Mouse (Mus musculus) B cell, adult 2 months (primary cell): Measurements from ENCODE around the gene Nfyc.

Experiments used
- DNase-seq, 2 experiments: peaks; one replicate each; pipeline ENCODE4 v3.0.0; 2022

Nfyc gene

GRCm38 (mm10) chr4:120825100-120825553 lies 6.2 kb downstream of the Nfyc start:
- peak; percentile 88 to 89 for DNase-seq

GRCm38 (mm10) chr4:120822191-120822911 lies 9.0 kb downstream of the Nfyc start:
- no peak for DNase-seq

- no peak for DNase-seq
These were observed 11.5 kb downstream of the Nfyc start for GRCm38 (mm10) chr4:120819871-120820270.

- DNase-seq: no peak
These were observed 12.1 kb downstream of the Nfyc start for GRCm38 (mm10) chr4:120819296-120819695.

GRCm38 (mm10) chr4:120817951-120818350 lies 13.4 kb downstream of the Nfyc start:
- DNase-seq: no peak

- DNase-seq: no peak
These were observed 14.2 kb downstream of the Nfyc start for GRCm38 (mm10) chr4:120817002-120817774.

- peak; percentile 64 to 69 for DNase-seq
These were observed 15.6 kb downstream of the Nfyc start for GRCm38 (mm10) chr4:120815622-120816334.

- DNase-seq: no peak
These were observed 16.2 kb downstream of the Nfyc start for GRCm38 (mm10) chr4:120815163-120815562.

GRCm38 (mm10) chr4:120814171-120814570 lies 17.2 kb downstream of the Nfyc start:
- DNase-seq: no peak

GRCm38 (mm10) chr4:120813762-120814161 lies 17.6 kb downstream of the Nfyc start:
- DNase-seq: no peak

- no peak for DNase-seq
These were observed 25.6 kb downstream of the Nfyc start for GRCm38 (mm10) chr4:120805816-120806215.

GRCm38 (mm10) chr4:120801446-120801845 lies 29.9 kb downstream of the Nfyc start:
- DNase-seq: peak; percentile 67 to 72

GRCm38 (mm10) chr4:120800691-120801090 lies 30.7 kb downstream of the Nfyc start:
- DNase-seq: no peak

- DNase-seq: no peak
These were observed 31.6 kb downstream of the Nfyc start for GRCm38 (mm10) chr4:120799680-120800166.

- peak in 1 of 2 experiments; percentile 37 for DNase-seq
These were observed 33.2 kb downstream of the Nfyc start for GRCm38 (mm10) chr4:120797985-120798725.

- DNase-seq: no peak
These were observed 34.7 kb downstream of the Nfyc start for GRCm38 (mm10) chr4:120796687-120797086.

GRCm38 (mm10) chr4:120795646-120796045 lies 35.7 kb downstream of the Nfyc start:
- DNase-seq: no peak

- no peak for DNase-seq
These were observed 38.5 kb downstream of the Nfyc start for GRCm38 (mm10) chr4:120792918-120793317.

GRCm38 (mm10) chr4:120790027-120790426 lies 41.3 kb downstream of the Nfyc start:
- no peak for DNase-seq

- no peak for DNase-seq
These were observed 75.6 kb downstream of the Nfyc start for GRCm38 (mm10) chr4:120755801-120756200.

- peak; percentile 71 to 76 for DNase-seq
These were observed 76.1 kb downstream of the Nfyc start for GRCm38 (mm10) chr4:120755299-120755698.

- no peak for DNase-seq
These were observed 81.8 kb downstream of the Nfyc start for GRCm38 (mm10) chr4:120749601-120750000.
